Mouse (Mus musculus) adrenal gland, postnatal 25 days (tissue): Measurements from ENCODE around the gene Stxbp6. TPM values are rescaled to one million over a fixed set of nuclear protein-coding genes. Genes with fewer than 3 reads are reported as not detected.

Experiments used
- DNase-seq: peaks from one replicate; pipeline ENCODE4 v3.0.0; 2021; ENCODE audit warnings: mixed read lengths
- total RNA-seq: library from RNA; stranded (reverse); gene quantifications from 2 replicates; pipeline ENCODE4 v1.2.3, GENCODE M21; 2021

The Stxbp6 gene
- total RNA-seq, 1 experiment from 2014 or later, result 23.7 TPM

GRCm38 (mm10) chr12:44996274-44996673 is 78.2 kb downstream of the Stxbp6 start:
- no peak for DNase-seq

DNA sequence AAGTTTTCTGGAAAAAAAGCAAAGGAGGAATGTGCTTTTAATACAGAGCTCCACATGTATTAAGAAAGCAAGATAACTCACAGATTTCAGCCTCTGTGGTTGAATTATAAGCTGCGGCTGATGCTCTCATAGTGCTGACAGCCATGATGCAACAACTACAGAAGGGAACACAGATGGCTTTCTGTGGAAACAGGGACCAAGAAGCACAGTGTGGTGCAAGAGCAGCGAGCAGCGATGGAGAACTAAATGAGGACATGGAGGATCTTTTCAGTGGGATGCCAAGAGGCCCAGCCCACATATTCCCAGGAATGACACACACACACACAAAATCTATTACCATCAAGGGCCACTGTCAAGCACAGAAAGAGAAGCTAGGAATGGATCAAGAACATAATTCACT is 81.1 kb downstream of the Stxbp6 start:
- DNase-seq, result no peak

DNA sequence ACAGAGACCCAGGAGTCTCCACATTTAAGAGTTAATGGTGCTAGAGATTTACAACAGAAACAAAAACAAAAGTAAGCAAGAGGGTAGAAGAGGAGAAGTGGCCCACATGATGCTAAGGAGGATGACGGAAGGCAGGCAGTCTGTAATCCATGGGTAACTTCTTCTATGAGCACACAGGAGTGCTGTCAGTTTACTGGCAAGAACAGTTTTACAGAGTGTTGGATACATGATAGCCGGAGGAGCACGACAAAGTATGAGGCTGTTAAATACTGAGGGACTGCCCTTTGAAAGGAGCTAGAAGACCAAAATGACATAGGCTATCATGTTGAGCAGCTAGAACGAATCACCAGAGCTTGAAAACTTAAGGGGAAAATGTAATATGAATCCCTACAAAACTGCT is 81.7 kb downstream of the Stxbp6 start:
- no peak for DNase-seq

- no peak for DNase-seq
Observed at GRCm38 (mm10) chr12:44990379-44990778, 84.1 kb downstream of the Stxbp6 start.

- DNase-seq, result no peak
Observed at GRCm38 (mm10) chr12:44989011-44989410, 85.5 kb downstream of the Stxbp6 start.

- no peak for DNase-seq
Observed at GRCm38 (mm10) chr12:44987762-44988161, 86.7 kb downstream of the Stxbp6 start.

DNA sequence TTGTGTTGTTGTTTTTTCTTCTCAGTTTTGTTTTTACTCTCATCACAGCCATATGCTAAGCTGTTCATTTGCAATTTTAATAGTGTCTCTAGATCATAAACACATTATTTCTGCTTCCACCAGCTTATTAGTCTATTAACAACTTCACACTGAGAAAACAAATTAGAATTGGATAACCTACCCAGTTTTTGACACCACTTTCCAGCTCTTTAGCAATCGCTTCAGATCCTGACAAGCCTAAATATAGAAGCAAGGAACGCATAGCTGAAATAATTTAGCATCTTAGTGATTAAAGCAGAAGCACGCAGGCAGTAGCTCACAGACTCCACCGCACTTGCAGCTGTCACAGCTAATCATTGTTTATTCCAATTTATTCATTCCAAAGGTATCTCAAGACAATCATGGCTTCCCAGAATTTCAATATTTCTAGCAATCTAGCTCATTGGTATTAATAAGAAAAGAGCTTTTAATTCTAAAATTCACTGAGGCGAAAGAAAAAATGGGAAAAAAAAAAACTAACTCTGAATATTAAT is 95.1 kb downstream of the Stxbp6 start:
- no peak for DNase-seq

GRCm38 (mm10) chr12:44975266-44975665 is 99.2 kb downstream of the Stxbp6 start:
- DNase-seq, result no peak

DNA sequence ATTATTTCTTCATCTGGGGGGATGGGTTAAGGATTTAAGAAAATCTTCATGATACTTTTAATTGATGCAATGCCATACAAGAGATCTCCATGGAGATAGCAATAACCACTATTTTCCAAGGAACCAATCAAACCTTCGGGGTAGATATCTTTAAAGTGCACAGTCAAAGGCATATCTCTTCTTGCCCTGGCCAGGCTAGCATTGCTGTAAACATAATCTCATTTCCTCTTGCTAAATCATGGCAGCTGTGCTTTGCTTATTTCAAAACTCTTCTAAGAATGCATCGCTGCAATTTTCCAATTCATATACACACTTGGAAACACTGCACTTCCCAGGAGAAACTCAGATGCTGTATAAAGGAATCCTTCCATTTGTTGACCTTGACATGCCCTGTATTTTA is 103.0 kb downstream of the Stxbp6 start:
- no peak for DNase-seq

GRCm38 (mm10) chr12:44967448-44967847 is 107.1 kb downstream of the Stxbp6 start:
- DNase-seq, result no peak

- DNase-seq, result no peak
Observed at GRCm38 (mm10) chr12:44957474-44957873, 117.0 kb downstream of the Stxbp6 start.

- DNase-seq, result no peak
Observed at GRCm38 (mm10) chr12:44953121-44953520, 121.4 kb downstream of the Stxbp6 start.

GRCm38 (mm10) chr12:44952072-44952471 is 122.4 kb downstream of the Stxbp6 start:
- no peak for DNase-seq

GRCm38 (mm10) chr12:44950559-44950958 is 124.0 kb downstream of the Stxbp6 start:
- no peak for DNase-seq

DNA sequence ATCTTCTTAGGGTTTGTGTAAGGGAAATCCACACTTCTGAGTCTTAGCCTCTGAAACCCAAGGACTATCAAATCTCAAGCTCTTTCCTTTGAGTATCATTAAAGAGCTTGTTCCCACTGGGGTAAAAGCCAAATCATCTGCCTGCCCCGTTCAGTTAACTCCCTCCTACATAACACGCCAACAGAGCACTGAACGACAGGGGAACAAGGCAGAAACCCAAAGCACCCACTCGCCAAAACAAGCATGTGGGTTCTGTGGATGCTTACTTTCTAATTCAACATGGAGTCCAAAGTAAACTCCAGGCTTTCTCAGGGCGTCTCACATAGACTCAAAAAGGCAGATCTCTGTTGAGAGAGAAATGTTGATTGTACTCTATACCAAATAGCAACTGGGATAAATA is 126.7 kb downstream of the Stxbp6 start:
- no peak for DNase-seq

DNA sequence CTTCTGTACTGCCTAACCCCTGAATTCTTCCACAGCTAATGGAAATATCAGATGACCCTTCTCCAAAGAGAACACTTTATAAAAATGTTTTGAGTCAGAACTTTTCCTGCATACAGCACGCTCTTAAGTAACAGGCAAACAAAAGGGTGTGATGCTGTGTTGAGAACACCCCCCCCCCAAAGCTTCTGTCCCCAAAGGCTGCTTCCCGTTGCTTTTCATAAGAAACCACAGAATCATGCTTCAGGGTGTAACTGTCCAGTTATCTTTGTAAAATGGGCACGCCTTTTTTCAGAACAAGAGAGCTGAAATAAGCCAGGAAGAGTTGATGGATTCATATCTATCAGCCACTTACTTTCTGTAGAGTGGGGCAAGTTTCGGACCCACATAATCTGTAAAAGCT is 134.2 kb downstream of the Stxbp6 start:
- no peak for DNase-seq

GRCm38 (mm10) chr12:44939106-44939505 is 135.4 kb downstream of the Stxbp6 start:
- no peak for DNase-seq

- no peak for DNase-seq
Observed at GRCm38 (mm10) chr12:44932954-44933353, 141.6 kb downstream of the Stxbp6 start.

- DNase-seq, result no peak
Observed at GRCm38 (mm10) chr12:44931716-44932115, 142.8 kb downstream of the Stxbp6 start.

DNA sequence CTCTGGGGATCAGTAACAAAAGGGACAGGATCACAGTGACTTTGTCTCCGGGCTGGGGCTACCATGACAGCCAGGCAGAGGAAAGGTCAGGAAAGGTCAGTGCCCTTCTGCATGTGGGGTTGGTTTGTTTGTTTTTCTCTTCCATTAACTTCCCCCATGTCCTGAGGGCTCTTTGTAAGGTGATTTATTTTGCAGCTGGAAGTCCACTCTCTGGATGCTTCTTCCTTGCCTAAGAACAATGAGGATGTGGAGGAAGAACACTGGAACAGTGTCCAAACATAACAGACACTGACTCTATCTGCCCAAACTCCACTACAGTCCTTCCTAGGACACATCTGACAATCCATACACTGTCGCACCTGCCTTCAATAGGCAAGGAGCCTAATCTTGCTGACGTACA is 146.1 kb downstream of the Stxbp6 start:
- DNase-seq, result no peak

DNA sequence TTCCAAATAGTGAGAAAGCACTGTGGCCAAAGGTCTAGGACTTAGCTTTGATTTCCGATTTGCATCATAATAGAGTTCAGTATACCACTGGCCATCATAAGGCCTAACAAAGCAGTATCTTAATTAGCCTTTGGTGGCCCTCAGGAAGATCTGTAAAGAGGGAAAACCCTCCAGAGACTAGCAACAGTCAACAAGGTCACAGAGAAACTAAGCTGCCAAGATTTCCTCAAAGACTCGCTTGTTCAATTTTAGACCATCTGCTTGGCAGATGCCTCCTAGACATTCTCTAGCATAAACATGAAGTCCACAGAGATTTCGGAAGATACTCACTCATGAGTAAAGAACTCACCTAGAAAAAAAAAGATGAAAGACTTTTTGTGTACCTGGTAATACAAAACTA is 148.6 kb downstream of the Stxbp6 start:
- no peak for DNase-seq

DNA sequence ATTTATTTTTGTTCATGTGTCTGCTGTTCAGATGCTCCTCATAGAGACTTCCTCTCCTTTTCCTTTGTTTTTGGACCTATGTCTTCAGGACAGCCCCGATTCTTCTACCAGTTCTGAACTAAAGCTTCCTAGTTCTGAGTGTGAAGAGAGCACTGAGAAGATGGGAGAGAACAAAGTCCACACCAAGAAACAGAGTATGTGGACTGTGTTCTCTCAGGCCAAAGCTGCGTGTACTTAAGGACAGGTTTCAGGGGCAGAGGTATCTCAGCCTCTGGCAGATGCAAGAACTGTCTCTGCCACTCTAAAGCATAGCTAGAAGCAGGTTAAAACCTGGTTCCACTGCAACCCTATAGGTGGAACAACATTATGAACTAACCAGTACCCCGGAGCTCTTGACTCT is 151.2 kb downstream of the Stxbp6 start:
- no peak for DNase-seq

DNA sequence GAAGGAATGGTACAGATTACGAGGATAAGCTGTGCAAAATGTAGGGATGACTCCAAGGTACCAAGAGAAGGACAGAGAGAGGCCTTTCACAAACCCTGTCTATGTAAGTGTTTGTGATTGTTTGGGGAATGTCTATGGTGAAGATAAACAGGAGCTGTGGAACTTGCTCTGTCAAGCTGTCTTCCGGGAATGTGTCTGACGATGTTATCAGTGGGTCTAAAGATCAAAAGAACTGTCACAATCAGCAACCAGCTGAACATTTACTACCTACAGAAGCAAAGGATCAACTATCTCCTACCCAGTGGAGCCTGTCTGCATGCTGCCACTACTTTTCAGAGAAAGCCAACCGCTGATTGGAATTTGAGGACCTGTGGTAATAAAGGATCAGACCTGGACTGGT is 152.3 kb downstream of the Stxbp6 start:
- no peak for DNase-seq

DNA sequence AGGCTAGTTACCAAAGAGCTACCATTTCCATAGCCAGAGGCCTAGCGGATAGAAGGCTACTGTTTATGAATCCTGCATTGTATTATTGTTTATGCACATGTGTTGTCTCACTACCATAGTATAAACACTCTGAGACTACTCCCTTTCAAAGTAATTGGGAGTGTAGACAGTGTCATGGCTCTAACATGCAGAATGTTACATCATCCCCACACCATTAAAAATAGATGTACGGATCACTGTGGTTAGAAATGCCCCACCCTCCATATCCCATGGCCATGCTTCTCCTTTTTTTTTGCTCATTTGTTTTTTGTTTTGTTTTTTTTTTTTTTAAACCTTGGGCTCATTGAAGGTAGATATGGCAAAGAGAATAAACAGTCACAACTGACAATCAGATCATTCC is 154.9 kb downstream of the Stxbp6 start:
- DNase-seq, result no peak

DNA sequence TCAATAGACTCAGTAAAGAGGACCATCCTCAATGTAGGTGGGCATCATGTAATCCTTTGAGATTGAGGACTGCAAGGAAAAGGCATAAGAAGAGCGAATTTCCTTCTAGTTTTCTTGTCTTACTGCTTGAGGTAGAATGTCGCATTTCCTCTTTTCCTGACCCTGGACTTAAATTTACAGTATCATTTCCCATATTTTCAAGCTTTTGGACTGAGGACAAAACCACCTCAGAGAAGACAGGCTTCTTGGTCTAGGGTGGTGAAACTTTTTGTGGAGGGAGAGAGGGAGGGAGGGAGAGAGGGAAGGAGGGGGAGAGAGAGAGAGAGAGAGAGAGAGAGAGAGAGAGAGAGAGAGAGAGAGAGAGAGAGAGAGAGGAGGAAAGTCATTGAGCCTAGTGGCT is 155.6 kb downstream of the Stxbp6 start:
- DNase-seq, result no peak
